Mouse (Mus musculus) cerebellum, adult 2 months (tissue): ENCODE results near the gene Nynrin. TPM values are rescaled to one million over a fixed set of nuclear protein-coding genes. Genes with fewer than 3 reads are reported as not detected.
A peak's percentile ranks its signal among the peaks of the same experiment; 100 is the strongest.

Experiments
- DNase-seq, 2 experiments: peaks; one replicate each; pipeline ENCODE4 v3.0.0; 2021
- H3K27ac ChIP-seq: fragments of 200-500 bp; 2 replicates; pipeline ENCODE4 v1.5.1; 2012; ENCODE audit warnings: low read length, control low read depth, inconsistent platforms; ENCODE audit not compliant: insufficient read depth
- H3K27me3 ChIP-seq: fragments of 200-500 bp; 2 replicates; pipeline ENCODE4 v1.6.1; 2012; ENCODE audit warnings: inconsistent platforms, mild to moderate bottlenecking, low read length, moderate library complexity; ENCODE audit not compliant: control insufficient read depth, insufficient read depth
- H3K4me1 ChIP-seq: fragments of 200-500 bp; 2 replicates; pipeline ENCODE4 v1.6.1; 2011; ENCODE audit warnings: low read length; ENCODE audit not compliant: control insufficient read depth, insufficient read depth
- H3K4me3 ChIP-seq: fragments of 200-500 bp; replicated peaks from 2 replicates; pipeline ENCODE3; 2011; ENCODE audit warnings: mild to moderate bottlenecking, low read depth, low read length, control low read depth; ENCODE audit not compliant: insufficient read depth
- CTCF ChIP-seq: fragments of 200-500 bp; IDR thresholded peaks from 2 replicates; pipeline ENCODE4 v1.5.1; 2011; ENCODE audit warnings: low read depth, mild to moderate bottlenecking, control low read depth, low read length, moderate library complexity, borderline replicate concordance; ENCODE audit not compliant: insufficient read depth
- POLR2A ChIP-seq: fragments of 200-500 bp; IDR thresholded peaks from 2 replicates; pipeline ENCODE4 v1.6.1; 2011; ENCODE audit warnings: low read length, control low read depth, borderline replicate concordance; ENCODE audit not compliant: insufficient read depth
- WGBS: fragments of 180-500 bp; shearing (Covaris S2); methylation state at CpG from one replicate; pipeline ENCODE4 v1.1.7; 2018; 5-methylcytosine and 5-hydroxymethylcytosine counted together
- polyA plus RNA-seq: library from polyadenylated mRNA; depleted of rRNA; stranded (reverse); fragments of >200 nt; gene quantifications from 2 replicates; pipeline ENCODE4 v1.2.3, GENCODE M21; 2012; rRNA removed

The Nynrin gene
- polyA plus RNA-seq, 1 experiment, result 4.8 TPM

DNA sequence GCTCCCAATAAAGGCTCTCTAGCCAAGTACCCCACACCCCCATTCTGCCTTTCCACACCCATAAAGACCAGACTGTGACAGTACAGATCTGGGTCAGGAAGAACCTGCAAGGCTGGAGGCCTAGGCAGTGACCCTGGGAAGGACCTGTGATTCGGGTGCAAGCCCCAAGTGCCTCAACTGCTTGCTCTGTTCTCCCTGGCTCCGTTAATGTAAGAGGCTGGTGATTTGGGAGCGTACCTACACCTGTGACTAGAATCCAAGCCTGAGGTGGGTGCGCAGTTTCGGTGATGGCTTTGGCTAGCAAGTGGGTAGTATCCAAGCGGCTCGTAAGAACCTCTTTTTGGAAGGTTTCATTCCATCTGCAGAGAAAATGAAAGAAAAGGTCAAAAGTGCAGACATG lies 45.1 kb downstream of the Nynrin start:
- Histone ChIP-seq H3K4me1 (peaks cover 3% of the 10 kb centered on the region; the same call in 1 of the 2 replicates), H3K4me3 (peak overlapping the region; percentile 86), H3K27me3 (no peaks in the 10 kb centered on the region), H3K27ac (peak overlapping the region; percentile 86)
- DNase-seq, result peak in 1 of 2 experiments; percentile 42
- WGBS, result 82% methylated on average over 7 of the region's 7 CpGs
- TF ChIP-seq CTCF (no peak), POLR2A (peak; percentile 32; the same call in 1 of the 2 replicates)

DNA sequence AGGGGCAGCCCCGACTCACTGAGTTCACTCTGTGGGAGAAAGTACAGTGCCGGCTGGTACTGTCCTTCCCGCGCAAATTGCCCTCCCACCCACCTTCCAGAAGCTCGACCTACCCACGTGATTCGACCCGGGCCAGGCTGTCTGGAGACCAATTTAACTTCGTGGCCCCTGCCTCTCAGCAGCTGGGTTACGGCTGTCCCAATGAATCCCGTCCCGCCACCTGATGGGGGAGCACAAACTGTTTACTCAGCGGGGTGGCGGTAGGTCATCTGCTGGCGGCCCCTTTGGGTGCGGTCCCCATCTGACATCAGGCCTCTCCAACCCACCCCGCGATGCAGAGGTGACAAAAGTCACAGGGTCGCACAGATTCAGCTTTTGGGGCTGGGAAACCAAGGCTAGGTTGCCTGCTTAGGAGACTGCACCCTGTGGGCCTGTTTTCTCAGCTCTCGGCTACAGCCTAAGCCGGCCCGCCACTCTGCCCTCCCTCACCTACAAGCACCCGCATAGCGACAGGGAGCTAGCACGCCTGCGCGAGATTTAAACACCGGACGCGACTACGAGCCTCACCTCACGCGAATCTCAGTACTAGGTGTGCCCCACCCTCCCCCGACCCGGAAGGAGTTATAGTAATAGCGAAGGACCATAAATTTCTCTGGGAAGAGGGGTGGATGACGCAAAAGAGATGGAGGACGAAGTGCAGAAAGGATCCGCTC lies 46.0 kb downstream of the Nynrin start, which contains the start of gene Sdr39u1:
TSS of gene Sdr39u1 (minus strand) at position 593 of the 713 bp plus-strand sequence.
- peak; percentile 91 to 94 for DNase-seq
- WGBS, result 1% methylated on average over 39 of the region's 39 CpGs
- H3K4me1 ChIP-seq, result peaks cover 3% of the 10 kb centered on the region; the same call in 1 of the 2 replicates

DNA sequence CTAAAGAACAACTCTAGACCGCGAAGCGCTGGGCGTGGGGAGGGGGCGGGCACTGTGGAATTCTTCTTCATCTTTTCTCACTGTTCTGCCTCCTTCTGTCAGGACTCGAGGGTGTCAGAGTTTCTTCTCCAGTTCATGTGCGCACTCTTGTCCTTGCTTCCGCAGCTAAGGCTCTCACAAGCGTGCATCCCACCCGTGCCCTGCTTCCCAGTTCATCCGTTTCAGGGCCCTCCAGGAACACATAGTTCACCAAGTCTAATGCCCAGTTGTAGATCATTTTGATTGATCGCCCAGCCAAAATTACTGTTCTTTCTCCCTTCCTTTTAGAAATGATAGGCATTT lies 46.6 kb downstream of the Nynrin start:
- no peak for TF ChIP-seq POLR2A
- TF ChIP-seq CTCF, result no peak
- H3K4me1 ChIP-seq, result peaks cover 3% of the 10 kb centered on the region; the same call in 1 of the 2 replicates
- no peaks in the 10 kb centered on the region for H3K27me3 ChIP-seq
- peak overlapping the region; percentile 86 for H3K27ac ChIP-seq
- H3K4me3 ChIP-seq, result peak overlapping the region; percentile 86
- no peak for DNase-seq
- 6% methylated on average over 12 of the region's 12 CpGs for WGBS

More for the DNA sequence above, 46.0 kb downstream of the Nynrin start, which contains the start of gene Sdr39u1:
- TF ChIP-seq POLR2A (peak; percentile 94), CTCF (no peak)
- H3K4me3 ChIP-seq, result peak within 1 kb of the TSS; percentile 86
- no peaks in the 10 kb centered on the region for H3K27me3 ChIP-seq
- peak within 1 kb of the TSS; percentile 86 for H3K27ac ChIP-seq

DNA sequence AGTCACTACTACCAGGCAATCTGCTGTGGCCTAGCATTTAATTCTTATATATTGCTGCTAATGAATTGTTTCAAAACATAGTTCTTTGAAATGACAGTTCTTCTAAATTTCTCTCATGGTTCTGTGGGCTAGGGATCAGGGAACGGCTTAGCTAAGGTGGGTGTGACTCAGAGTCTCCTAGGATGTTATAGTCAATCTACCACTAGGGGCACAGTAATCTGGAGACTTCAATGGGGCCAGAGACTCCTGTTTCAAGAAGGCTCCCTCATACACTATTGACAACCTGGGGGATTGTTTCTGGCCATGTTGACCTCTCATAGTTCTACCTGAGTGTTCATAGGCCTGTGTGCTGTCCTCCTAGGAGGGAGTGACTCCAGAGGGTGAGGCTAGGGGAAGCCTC lies 51.7 kb downstream of the Nynrin start:
- H3K4me1 ChIP-seq, result no peaks in the 10 kb centered on the region
- no peaks in the 10 kb centered on the region for H3K27me3 ChIP-seq
- 13% methylated on average over 1 of the region's 1 CpGs for WGBS
- DNase-seq, result no peak
- TF ChIP-seq CTCF (peak; percentile 18; the same call in 1 of the 2 replicates), POLR2A (no peak)
- H3K27ac ChIP-seq, result no peak overlapping the region
- H3K4me3 ChIP-seq, result no peak overlapping the region

DNA sequence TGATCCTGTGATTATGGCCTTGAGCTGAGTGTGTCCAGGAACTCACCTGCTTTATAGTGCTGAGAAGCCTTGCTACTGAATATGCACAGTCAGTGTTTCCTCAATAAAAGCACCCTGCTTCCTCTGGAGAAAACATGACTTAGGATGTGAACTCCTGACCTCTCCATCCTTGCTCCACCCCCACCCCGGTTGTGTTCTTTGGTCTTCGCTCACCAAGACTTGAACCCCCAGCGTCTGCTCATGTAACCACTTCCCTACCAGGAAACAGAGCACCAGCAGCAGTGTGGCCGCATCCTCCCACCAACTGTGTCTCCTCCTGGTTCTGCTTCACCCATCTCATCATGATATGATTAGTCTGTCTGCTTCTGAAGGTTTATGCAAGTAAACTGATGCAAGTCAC lies 59.6 kb downstream of the Nynrin start:
- WGBS, result 63% methylated on average over 4 of the region's 4 CpGs
- H3K27me3 ChIP-seq, result no peaks in the 10 kb centered on the region
- H3K4me1 ChIP-seq, result no peaks in the 10 kb centered on the region
- H3K27ac ChIP-seq, result no peak overlapping the region
- no peak for TF ChIP-seq POLR2A
- no peak for TF ChIP-seq CTCF
- no peak overlapping the region for H3K4me3 ChIP-seq
- DNase-seq, result no peak

DNA sequence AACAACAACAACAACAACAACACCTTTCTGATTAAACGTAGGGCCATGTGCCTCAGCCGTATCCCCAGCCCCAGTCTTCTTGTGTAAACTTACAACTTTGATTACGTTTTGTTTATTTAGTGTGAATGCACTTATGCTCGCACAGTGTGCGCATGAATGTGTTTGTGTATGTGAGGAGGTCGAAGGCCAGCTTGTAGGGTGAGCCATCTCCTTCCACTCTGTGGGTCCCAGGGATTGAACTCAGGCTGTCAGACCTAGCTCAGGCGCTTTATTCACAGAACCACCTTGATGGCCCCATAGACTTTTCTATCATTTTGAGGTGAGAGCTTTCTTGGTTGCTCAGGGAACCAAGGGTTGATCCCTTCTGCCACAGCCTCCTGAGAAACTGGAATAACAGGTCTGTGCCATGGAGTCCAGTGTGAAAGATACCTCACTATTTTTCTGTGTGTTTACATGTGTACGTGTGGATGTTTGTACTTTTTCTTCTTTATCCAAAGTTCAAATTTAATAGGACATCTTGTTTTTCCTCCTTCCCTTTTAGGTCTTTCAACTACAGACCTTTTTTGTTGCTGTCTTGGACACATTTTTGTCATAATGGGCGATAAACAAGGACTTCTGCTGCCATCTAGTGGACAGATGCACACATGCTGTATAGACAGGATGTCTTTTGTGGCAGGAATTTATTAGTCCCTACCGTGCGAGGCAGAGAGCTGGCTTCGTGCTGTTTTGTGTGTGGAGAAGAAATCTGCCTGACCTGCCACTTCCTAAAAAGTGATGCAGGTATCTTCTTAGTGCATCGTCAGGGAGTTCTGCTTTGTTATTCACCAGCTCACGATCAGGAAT lies 64.7 kb downstream of the Nynrin start:
- no peaks in the 10 kb centered on the region for H3K27me3 ChIP-seq
- no peak overlapping the region for H3K4me3 ChIP-seq
- TF ChIP-seq CTCF (peak; percentile 67), POLR2A (no peak)
- DNase-seq, result peak; percentile 74 to 81
- no peak overlapping the region for H3K27ac ChIP-seq
- H3K4me1 ChIP-seq, result no peaks in the 10 kb centered on the region
- 45% methylated on average over 14 of the region's 14 CpGs for WGBS

DNA sequence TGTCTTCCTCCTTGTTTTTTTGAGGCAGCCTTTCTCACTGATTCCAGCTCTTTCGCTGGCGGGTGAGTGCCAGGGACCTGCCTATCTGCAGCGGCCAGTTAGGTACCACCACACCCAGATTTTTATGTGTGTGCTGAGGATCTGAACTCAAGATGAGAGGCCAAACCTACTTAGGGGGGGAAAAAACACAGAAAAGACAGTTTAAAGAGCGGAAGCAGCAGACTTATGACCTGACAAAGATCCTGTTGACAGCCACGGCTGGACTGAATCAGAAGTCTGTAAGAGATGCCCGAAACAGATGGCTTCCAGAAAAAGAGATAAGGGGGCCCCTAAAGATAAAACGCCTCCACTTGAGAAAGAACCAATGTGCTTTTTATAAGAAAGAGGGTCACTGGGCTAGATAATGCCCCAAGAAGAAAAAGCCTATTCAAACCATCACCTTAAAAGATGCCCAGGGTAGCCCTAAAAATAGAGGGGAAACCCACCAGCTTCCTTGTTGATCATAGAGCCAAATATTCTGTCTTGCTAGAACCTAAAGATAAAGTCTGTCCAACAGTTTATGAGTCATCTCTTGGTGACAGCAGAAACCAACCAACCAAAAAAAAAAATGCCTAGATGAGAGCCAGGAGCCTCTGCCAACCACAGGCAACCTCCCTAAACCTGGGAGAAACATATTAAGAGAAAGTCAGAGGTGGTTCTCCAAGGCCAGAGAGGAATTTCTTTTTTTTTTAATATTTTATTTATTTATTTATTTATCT lies 68.8 kb downstream of the Nynrin start:
- Histone ChIP-seq H3K4me3 (no peak overlapping the region), H3K4me1 (no peaks in the 10 kb centered on the region), H3K27ac (no peak overlapping the region), H3K27me3 (no peaks in the 10 kb centered on the region)
- WGBS, result 75% methylated on average over 7 of the region's 7 CpGs
- TF ChIP-seq CTCF (no peak), POLR2A (no peak)
- peak in 1 of 2 experiments; percentile 20 for DNase-seq

Other genes starting within 250 kb of the Nynrin start
- 71.2 and 79.1 TPM in 2 replicates for gene Rec8, start 236.0 kb upstream of the Nynrin start, polyA plus RNA-seq
- gene Ipo4, start 218.1 kb upstream of the Nynrin start, polyA plus RNA-seq, result 150 and 151 TPM in 2 replicates
- gene Gm49378, start 216.1 kb upstream of the Nynrin start, polyA plus RNA-seq, result 4.9 and 5.6 TPM in 2 replicates
- 35.3 and 40.1 TPM in 2 replicates for gene Tm9sf1, start 210.2 kb upstream of the Nynrin start, polyA plus RNA-seq
- gene Tssk4, start 203.8 kb upstream of the Nynrin start, polyA plus RNA-seq, result 0.40 and 0.61 TPM in 2 replicates
- gene Mdp1, start 193.5 kb upstream of the Nynrin start, polyA plus RNA-seq, result 44.8 and 44.9 TPM in 2 replicates
- 29.2 and 29.6 TPM in 2 replicates for gene Gmpr2, start 182.1 kb upstream of the Nynrin start, polyA plus RNA-seq
- gene Nedd8, start 181.9 kb upstream of the Nynrin start, polyA plus RNA-seq, result 414 and 434 TPM in 2 replicates
- gene Tinf2, start 172.2 kb upstream of the Nynrin start, polyA plus RNA-seq, result 36.0 and 38.5 TPM in 2 replicates
- gene Tgm1, start 140.1 kb upstream of the Nynrin start, polyA plus RNA-seq, result 0.07 and 0.08 TPM in 2 replicates
- gene Rabggta, start 131.7 kb upstream of the Nynrin start, polyA plus RNA-seq, result 64.1 and 66.8 TPM in 2 replicates
- 113 and 122 TPM in 2 replicates for gene Dhrs1, start 108.3 kb upstream of the Nynrin start, polyA plus RNA-seq
- gene Nop9, start 108.3 kb upstream of the Nynrin start, polyA plus RNA-seq, result 10.7 and 10.8 TPM in 2 replicates
- gene Cideb, start 95.6 kb upstream of the Nynrin start, polyA plus RNA-seq, result 10.5 and 15.2 TPM in 2 replicates
- 0.07 and 0.08 TPM in 2 replicates for gene Ltb4r2, start 92.6 kb upstream of the Nynrin start, polyA plus RNA-seq
- gene Ltb4r1, start 88.0 kb upstream of the Nynrin start, polyA plus RNA-seq, result 0.33 and 0.36 TPM in 2 replicates
- gene Adcy4, start 69.9 kb upstream of the Nynrin start, polyA plus RNA-seq, result 4.0 and 4.1 TPM in 2 replicates
- gene Ripk3, start 65.1 kb upstream of the Nynrin start, polyA plus RNA-seq, result 0.39 and 0.60 TPM in 2 replicates
- 1.5 and 1.7 TPM in 2 replicates for gene Nfatc4, start 30.9 kb upstream of the Nynrin start, polyA plus RNA-seq
- 534 and 635 TPM in 2 replicates for gene Cbln3, start 30.4 kb downstream of the Nynrin start, polyA plus RNA-seq
- 47.4 and 52.8 TPM in 2 replicates for gene Khnyn, start 30.9 kb downstream of the Nynrin start, polyA plus RNA-seq
- 214 and 218 TPM in 2 replicates for gene Sdr39u1, start 46.3 kb downstream of the Nynrin start, polyA plus RNA-seq
- not detected in 2 replicates for gene Cma1, start 90.7 kb downstream of the Nynrin start, polyA plus RNA-seq
- gene Cma2, start 97.0 kb downstream of the Nynrin start, polyA plus RNA-seq, result not detected in 2 replicates
- not detected in 2 replicates for gene Mcpt1, start 164.0 kb downstream of the Nynrin start, polyA plus RNA-seq
- not detected in 2 replicates for gene Mcpt9, start 176.5 kb downstream of the Nynrin start, polyA plus RNA-seq
- not detected in 2 replicates for gene Mcpt2, start 188.0 kb downstream of the Nynrin start, polyA plus RNA-seq
- gene Mcpt4, start 208.3 kb downstream of the Nynrin start, polyA plus RNA-seq, result 0.13 TPM in 1 of 2 replicates, not detected in the other
- not detected in 2 replicates for gene Mcpt8, start 231.3 kb downstream of the Nynrin start, polyA plus RNA-seq
- not detected in 2 replicates for gene Ctsg, start 248.6 kb downstream of the Nynrin start, polyA plus RNA-seq